Mouse (Mus musculus): ENCODE measurements around the gene Spg11. TPM values are rescaled to one million over a fixed set of nuclear protein-coding genes. Genes with fewer than 3 reads are reported as not detected.

The Spg11 gene
- polyA plus RNA-seq, 1 experiment: 14.0 TPM

GRCm38 (mm10) chr2:122022284-122022683 lies 95.9 kb downstream of the Spg11 start:
- 54% methylated on average over 2 of the region's 2 CpGs for WGBS
- TF ChIP-seq POLR2A (IDR thresholded peaks at IDR 0.05; ENCODE audit: control insufficient read depth, extremely low read depth, insufficient read depth, low read length, poor library complexity): no peak
- TF ChIP-seq CTCF (IDR thresholded peaks at IDR 0.05; ENCODE audit: borderline replicate concordance, control insufficient read depth, extremely low read depth, insufficient read depth, low read length, poor library complexity): no peak
- Histone ChIP-seq H3K36me3 (ENCODE audit: control insufficient read depth, insufficient read depth, low read length) (no peaks in the 10 kb centered on the region), H3K4me3 (ENCODE audit: control insufficient read depth, insufficient read depth, low read length) (no peak overlapping the region), H3K4me1 (replicated peaks; ENCODE audit: control insufficient read depth, insufficient read depth, low read length) (no peaks in the 10 kb centered on the region), H3K27ac (ENCODE audit: control insufficient read depth, insufficient read depth, low read length) (no peak overlapping the region), H3K27me3 (ENCODE audit: control insufficient read depth, insufficient read depth, low read length) (no peaks in the 10 kb centered on the region)
- no peak for DNase-seq

- H3K4me1 ChIP-seq (replicated peaks; ENCODE audit: control insufficient read depth, insufficient read depth, low read length): no peaks in the 10 kb centered on the region
- no peak overlapping the region for H3K27ac ChIP-seq (ENCODE audit: control insufficient read depth, insufficient read depth, low read length)
- H3K4me3 ChIP-seq (ENCODE audit: control insufficient read depth, insufficient read depth, low read length): no peak overlapping the region
- 91% methylated on average over 1 of the region's 1 CpGs for WGBS
- no peaks in the 10 kb centered on the region for H3K27me3 ChIP-seq (ENCODE audit: control insufficient read depth, insufficient read depth, low read length)
- peaks cover 4% of the 10 kb centered on the region for H3K36me3 ChIP-seq (ENCODE audit: control insufficient read depth, insufficient read depth, low read length)
- TF ChIP-seq POLR2A (IDR thresholded peaks at IDR 0.05; ENCODE audit: control insufficient read depth, extremely low read depth, insufficient read depth, low read length, poor library complexity) (no peak), CTCF (IDR thresholded peaks at IDR 0.05; ENCODE audit: borderline replicate concordance, control insufficient read depth, extremely low read depth, insufficient read depth, low read length, poor library complexity) (no peak)
- DNase-seq: no peak
Measured at GRCm38 (mm10) chr2:122018705-122019104, 99.5 kb downstream of the Spg11 start.

DNA sequence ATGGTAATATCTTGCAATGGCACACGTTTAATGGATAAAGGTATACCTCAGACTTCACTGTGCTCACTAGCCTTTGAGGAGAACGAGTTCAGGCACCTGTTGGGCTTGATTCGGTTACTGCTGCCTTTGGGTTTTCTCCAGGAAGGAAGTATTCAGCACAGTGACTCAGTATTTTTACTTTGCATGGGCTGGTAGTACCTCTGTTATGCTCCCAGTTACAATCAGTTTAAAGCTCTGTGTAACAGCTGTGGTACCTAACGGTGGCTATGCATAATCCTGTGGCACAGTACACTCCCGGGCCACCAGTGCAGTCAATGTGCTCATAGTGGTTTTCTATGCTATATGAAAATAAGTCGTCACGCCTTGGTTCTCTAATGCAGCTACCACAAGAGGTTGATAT lies 106.7 kb downstream of the Spg11 start:
- Histone ChIP-seq H3K27me3 (ENCODE audit: control insufficient read depth, insufficient read depth, low read length) (no peaks in the 10 kb centered on the region), H3K36me3 (ENCODE audit: control insufficient read depth, insufficient read depth, low read length) (peaks cover 33% of the 10 kb centered on the region), H3K4me1 (replicated peaks; ENCODE audit: control insufficient read depth, insufficient read depth, low read length) (no peaks in the 10 kb centered on the region), H3K4me3 (ENCODE audit: control insufficient read depth, insufficient read depth, low read length) (no peak overlapping the region), H3K27ac (ENCODE audit: control insufficient read depth, insufficient read depth, low read length) (no peak overlapping the region)
- TF ChIP-seq CTCF (IDR thresholded peaks at IDR 0.05; ENCODE audit: borderline replicate concordance, control insufficient read depth, extremely low read depth, insufficient read depth, low read length, poor library complexity): no peak
- no peak for TF ChIP-seq POLR2A (IDR thresholded peaks at IDR 0.05; ENCODE audit: control insufficient read depth, extremely low read depth, insufficient read depth, low read length, poor library complexity)
- DNase-seq: no peak
- WGBS: 20% methylated on average over 7 of the region's 7 CpGs

DNA sequence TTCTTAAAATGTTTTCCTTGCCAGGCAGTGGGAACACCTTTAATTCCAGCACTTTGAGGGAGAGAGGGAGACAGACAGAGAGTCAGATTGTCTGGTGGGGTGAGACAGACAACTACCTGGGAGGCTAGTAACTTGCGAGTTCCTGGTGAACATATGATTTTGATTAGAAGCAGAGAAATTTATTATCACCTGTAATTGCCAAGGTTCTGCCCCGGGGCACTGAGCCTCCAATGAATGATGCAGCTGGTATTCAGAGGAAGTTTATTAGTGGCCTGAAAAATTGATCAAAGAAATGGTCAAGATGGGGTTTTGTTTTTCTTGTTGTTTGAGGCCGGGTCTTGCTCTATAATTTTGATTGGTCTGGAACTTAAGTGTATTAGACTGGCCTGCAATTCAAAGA lies 109.4 kb downstream of the Spg11 start:
- H3K27ac ChIP-seq (ENCODE audit: control insufficient read depth, insufficient read depth, low read length): no peak overlapping the region
- peaks cover 44% of the 10 kb centered on the region for H3K36me3 ChIP-seq (ENCODE audit: control insufficient read depth, insufficient read depth, low read length)
- H3K4me1 ChIP-seq (replicated peaks; ENCODE audit: control insufficient read depth, insufficient read depth, low read length): no peaks in the 10 kb centered on the region
- H3K4me3 ChIP-seq (ENCODE audit: control insufficient read depth, insufficient read depth, low read length): no peak overlapping the region
- no peak for DNase-seq
- 96% methylated on average over 3 of the region's 3 CpGs for WGBS
- TF ChIP-seq CTCF (IDR thresholded peaks at IDR 0.05; ENCODE audit: borderline replicate concordance, control insufficient read depth, extremely low read depth, insufficient read depth, low read length, poor library complexity): no peak
- no peak for TF ChIP-seq POLR2A (IDR thresholded peaks at IDR 0.05; ENCODE audit: control insufficient read depth, extremely low read depth, insufficient read depth, low read length, poor library complexity)
- no peaks in the 10 kb centered on the region for H3K27me3 ChIP-seq (ENCODE audit: control insufficient read depth, insufficient read depth, low read length)

Other genes with a start within 250 kb of the Spg11 start
- 14.7 and 14.8 TPM in 2 replicates for gene Ctdspl2, start 162.4 kb downstream of the Spg11 start, polyA plus RNA-seq (2012; rRNA removed)
- gene Mageb3, start 162.3 kb downstream of the Spg11 start, polyA plus RNA-seq (2012; rRNA removed): 0.05 TPM in 1 of 2 replicates, not detected in the other
- gene Eif3j1, start 89.8 kb downstream of the Spg11 start, polyA plus RNA-seq (2012; rRNA removed): 5.3 and 9.3 TPM in 2 replicates
- 1,110 and 1,280 TPM in 2 replicates for gene B2m, start 29.3 kb upstream of the Spg11 start, polyA plus RNA-seq (2012; rRNA removed)
- 0.12 and 0.13 TPM in 2 replicates for gene Trim69, start 42.3 kb upstream of the Spg11 start, polyA plus RNA-seq (2012; rRNA removed)
- 0.61 and 0.92 TPM in 2 replicates for gene Patl2, start 67.8 kb upstream of the Spg11 start, polyA plus RNA-seq (2012; rRNA removed)
- not detected in 2 replicates for gene Terb2, start 67.9 kb upstream of the Spg11 start, polyA plus RNA-seq (2012; rRNA removed)
- gene Sord, start 116.4 kb upstream of the Spg11 start, polyA plus RNA-seq (2012; rRNA removed): 16.7 and 19.0 TPM in 2 replicates
- 0.19 and 0.48 TPM in 2 replicates for gene Duox2, start 180.1 kb upstream of the Spg11 start, polyA plus RNA-seq (2012; rRNA removed)
- gene Duoxa2, start 180.5 kb upstream of the Spg11 start, polyA plus RNA-seq (2012; rRNA removed): 0.27 and 0.71 TPM in 2 replicates
- 3.5 and 5.3 TPM in 2 replicates for gene Duoxa1, start 195.3 kb upstream of the Spg11 start, polyA plus RNA-seq (2012; rRNA removed)
- gene Duox1, start 197.3 kb upstream of the Spg11 start, polyA plus RNA-seq (2012; rRNA removed): 0.26 and 0.42 TPM in 2 replicates

Measured in thymus, adult 2 months (tissue).